Mouse (Mus musculus) brain, embryonic 18.5 days (tissue): ENCODE data around the gene Ano1.

Experiments used
- DNase-seq: peaks from one replicate; pipeline ENCODE4 v3.0.0-alpha.2; 2012; ENCODE audit warnings: low read depth, low spot score

Gene Ano1

GRCm38 (mm10) chr7:144751833-144752232 lies at the start of gene Ano1:
Ano1 (minus strand) TSS chr7:144751974.
- DNase-seq: no peak

GRCm38 (mm10) chr7:144798471-144798870 lies 46.7 kb upstream of the Ano1 start:
- DNase-seq: no peak

- DNase-seq: no peak
These were observed 45.4 kb upstream of the Ano1 start for GRCm38 (mm10) chr7:144796986-144797735.

GRCm38 (mm10) chr7:144795976-144796474 lies 44.3 kb upstream of the Ano1 start:
- DNase-seq: no peak

- no peak for DNase-seq
These were observed 41.5 kb upstream of the Ano1 start for GRCm38 (mm10) chr7:144793296-144793695.

GRCm38 (mm10) chr7:144791426-144791825 lies 39.7 kb upstream of the Ano1 start:
- no peak for DNase-seq

- DNase-seq: no peak
These were observed 38.1 kb upstream of the Ano1 start for GRCm38 (mm10) chr7:144789601-144790556.

- DNase-seq: no peak
These were observed 36.9 kb upstream of the Ano1 start for GRCm38 (mm10) chr7:144788631-144789030.

GRCm38 (mm10) chr7:144787501-144787900 lies 35.7 kb upstream of the Ano1 start:
- no peak for DNase-seq

- no peak for DNase-seq
These were observed 34.8 kb upstream of the Ano1 start for GRCm38 (mm10) chr7:144786571-144786970.

GRCm38 (mm10) chr7:144784176-144784575 lies 32.4 kb upstream of the Ano1 start:
- DNase-seq: no peak

GRCm38 (mm10) chr7:144782402-144782801 lies 30.6 kb upstream of the Ano1 start:
- DNase-seq: no peak

GRCm38 (mm10) chr7:144781337-144781736 lies 29.6 kb upstream of the Ano1 start:
- no peak for DNase-seq

GRCm38 (mm10) chr7:144780190-144780589 lies 28.4 kb upstream of the Ano1 start:
- no peak for DNase-seq

GRCm38 (mm10) chr7:144779691-144780090 lies 27.9 kb upstream of the Ano1 start:
- no peak for DNase-seq

- DNase-seq: no peak
These were observed 26.0 kb upstream of the Ano1 start for GRCm38 (mm10) chr7:144777805-144778204.

- no peak for DNase-seq
These were observed 24.2 kb upstream of the Ano1 start for GRCm38 (mm10) chr7:144775804-144776447.

GRCm38 (mm10) chr7:144775214-144775613 lies 23.4 kb upstream of the Ano1 start:
- no peak for DNase-seq

- DNase-seq: no peak
These were observed 22.5 kb upstream of the Ano1 start for GRCm38 (mm10) chr7:144774283-144774682.

- DNase-seq: no peak
These were observed 18.3 kb upstream of the Ano1 start for GRCm38 (mm10) chr7:144770116-144770515.

GRCm38 (mm10) chr7:144769434-144770080 lies 17.8 kb upstream of the Ano1 start:
- no peak for DNase-seq
